ENCODE assay signal across 8 mouse cellular contexts in genomic region chr15:93552169-93552568, GRCm38 (mm10). TPM values are rescaled to one million over a fixed set of nuclear protein-coding genes. Genes with fewer than 3 reads are reported as not detected.
DNase-seq lines count a peak whose midpoint lies in the region; ATAC-seq and TF ChIP-seq lines count a peak whose summit lies in the region.

No protein-coding gene starts in this region.

- H3K4me1 ChIP-seq in forebrain, embryonic 12.5 days = peaks cover 8% of the 10 kb centered on the region; the same call in 1 of the 2 replicates
- H3K4me1 ChIP-seq in hindbrain, postnatal 0 days (ENCODE audit: insufficient read depth, low read length) = 0 out of 2 replicates have a peak, but pooled peaks cover 3% of the 10 kb centered on the region
- H3K4me1 ChIP-seq in liver, embryonic 11.5 days (replicated peaks; ENCODE audit: control insufficient read depth, insufficient read depth, low read length) = peaks cover 9% of the 10 kb centered on the region

- no peaks in the 10 kb centered on the region for H3K9me3 ChIP-seq in forebrain, embryonic 12.5 days
- H3K9me3 ChIP-seq in hindbrain, postnatal 0 days (ENCODE audit: low read length) = no peaks in the 10 kb centered on the region
- no peaks in the 10 kb centered on the region for H3K9me3 ChIP-seq in liver, embryonic 11.5 days (ENCODE audit: control insufficient read depth, low read length)

- 2% methylated on average over 9 of the region's 9 CpGs for WGBS in forebrain, embryonic 12.5 days
- WGBS in hindbrain, postnatal 0 days = 11% methylated on average over 9 of the region's 9 CpGs
- WGBS in liver, embryonic 11.5 days = 9% methylated on average over 9 of the region's 9 CpGs

- no peak overlapping the region for H3K9ac ChIP-seq in forebrain, embryonic 12.5 days
- H3K9ac ChIP-seq in hindbrain, postnatal 0 days (replicated peaks; ENCODE audit: low read length) = no peak overlapping the region
- no peak overlapping the region; the same call in 1 of the 2 replicates for H3K9ac ChIP-seq in liver, embryonic 11.5 days (ENCODE audit: low read depth, low read length)

- H3K27ac ChIP-seq in forebrain, embryonic 12.5 days = no peak overlapping the region
- H3K27ac ChIP-seq in hindbrain, postnatal 0 days = no peak overlapping the region
- no peak overlapping the region for H3K27ac ChIP-seq in liver, embryonic 11.5 days (ENCODE audit: low read depth, low read length)

- no peaks in the 10 kb centered on the region for H3K36me3 ChIP-seq in forebrain, embryonic 12.5 days (replicated peaks)
- H3K36me3 ChIP-seq in hindbrain, postnatal 0 days (ENCODE audit: insufficient read depth, low read length) = no peaks in the 10 kb centered on the region
- H3K36me3 ChIP-seq in liver, embryonic 11.5 days (ENCODE audit: control insufficient read depth, insufficient read depth, low read length) = no peaks in the 10 kb centered on the region

- no peak for TF ChIP-seq CTCF in hindbrain, postnatal 0 days (IDR thresholded peaks at IDR 0.05; ENCODE audit: low read depth)

- peak; percentile 79 for ATAC-seq in forebrain, embryonic 12.5 days (ENCODE audit: low FRiP score)
- ATAC-seq in hindbrain, postnatal 0 days = 0 out of 2 replicates have a peak, but pooled peaks have one; percentile 45
- ATAC-seq in liver, embryonic 11.5 days (replicated peaks; ENCODE audit: low FRiP score) = peak; percentile 86

- no peak overlapping the region for H3K4me3 ChIP-seq in forebrain, embryonic 12.5 days (replicated peaks)
- H3K4me3 ChIP-seq in hindbrain, postnatal 0 days (ENCODE audit: low read length) = no peak overlapping the region
- H3K4me3 ChIP-seq in liver, embryonic 11.5 days (ENCODE audit: low read depth, low read length) = no peak overlapping the region

- peak; percentile 33 to 54 for DNase-seq in urinary bladder, adult 18-20 months (ENCODE audit: low spot score in 2 of 2)
- DNase-seq in urinary bladder, postnatal 10 days (ENCODE audit: low spot score) = no peak
- peak; percentile 50 for DNase-seq in hindbrain, postnatal 0 days (ENCODE audit: low spot score)
- peak; percentile 67 for DNase-seq in liver, embryonic 11.5 days (ENCODE audit: low spot score)
- DNase-seq in naive thymus-derived CD4-positive, alpha-beta T cell, adult 2 months (ENCODE audit: low read depth) = peak; percentile 83
- peak; percentile 28 to 43 for DNase-seq in thymus, adult 18-20 months
- no peak for DNase-seq in cerebellum, adult 9-10 months

- no peaks in the 10 kb centered on the region for H3K27me3 ChIP-seq in forebrain, embryonic 12.5 days
- no peaks in the 10 kb centered on the region for H3K27me3 ChIP-seq in hindbrain, postnatal 0 days (ENCODE audit: insufficient read depth, low read length)
- H3K27me3 ChIP-seq in liver, embryonic 11.5 days (replicated peaks; ENCODE audit: control insufficient read depth, insufficient read depth, low read length) = no peaks in the 10 kb centered on the region

- peak overlapping the region; percentile 10 for H3K4me2 ChIP-seq in forebrain, embryonic 12.5 days
- H3K4me2 ChIP-seq in hindbrain, postnatal 0 days (ENCODE audit: low read depth, low read length) = peak overlapping the region; percentile 26; the same call in 1 of the 2 replicates
- H3K4me2 ChIP-seq in liver, embryonic 11.5 days = peak overlapping the region; percentile 51

RNA-seq across cellular contexts. Expression of gene Prickle1, which starts 43.5 kb away (rescaled TPM):
- polyA plus RNA-seq in forebrain, embryonic 12.5 days (2016; fragmentation: Nextera tagmentation; extraction: Ambion mirVana) = 9.0 and 11.0 TPM in 2 replicates
- 14.5 and 17.1 TPM in 2 replicates for total RNA-seq in hindbrain, postnatal 0 days (2014; rRNA removed)
- 16.0 and 16.2 TPM in 2 replicates for polyA plus RNA-seq in hindbrain, postnatal 0 days (2015; fragmentation: Nextera tagmentation; extraction: Ambion mirVana)
- 11.6 and 12.8 TPM in 2 replicates for polyA plus RNA-seq in liver, embryonic 11.5 days (2014; fragmentation: Nextera tagmentation; extraction: Ambion mirVana)

Comparison
In these comparisons a context has a peak if more than half of its experiments do, and no peak if none do; other contexts are left out.
1. DNase-seq: peak in urinary bladder, adult 18-20 months (2 of 2), hindbrain, postnatal 0 days (single experiment), liver, embryonic 11.5 days (single experiment), naive thymus-derived CD4-positive, alpha-beta T cell, adult 2 months (single experiment) and thymus, adult 18-20 months (2 of 2); none in urinary bladder, postnatal 10 days (single experiment) and cerebellum, adult 9-10 months (single experiment).
2. Peak in every context shown above with its lines, with median percentiles within 50 percentile points of each other: ATAC-seq and H3K4me2 ChIP-seq.